Mouse (Mus musculus) lung, embryonic 15.5 days (tissue): ENCODE results near the gene Pik3r5. TPM values are rescaled to one million over a fixed set of nuclear protein-coding genes. Genes with fewer than 3 reads are reported as not detected.

Source experiments
- ATAC-seq: fragments of 200-750 bp; cut with Nextera tagmentation; 2 replicates; pipeline ENCODE4 v1.8.0; 2017; ENCODE audit warnings: moderate number of reproducible peaks, borderline replicate concordance; ENCODE audit not compliant: low FRiP score, low TSS enrichment; ENCODE audit errors: extremely low read depth
- H3K27ac ChIP-seq: fragments of 300-500 bp; sonication (generic); 2 replicates; pipeline ENCODE4 v1.5.1; 2015; ENCODE audit warnings: moderate library complexity, mild to moderate bottlenecking, inconsistent platforms
- H3K27me3 ChIP-seq: fragments of 300-500 bp; sonication (generic); 2 replicates; pipeline ENCODE4 v1.6.1; 2015; ENCODE audit warnings: inconsistent platforms
- H3K36me3 ChIP-seq: fragments of 300-500 bp; sonication (generic); 2 replicates; pipeline ENCODE4 v1.6.1; 2015; ENCODE audit warnings: inconsistent platforms
- H3K4me1 ChIP-seq: fragments of 300-500 bp; sonication (generic); 2 replicates; pipeline ENCODE4 v1.6.1; 2015; ENCODE audit warnings: inconsistent platforms
- H3K4me2 ChIP-seq: fragments of 300-500 bp; sonication (generic); 2 replicates; pipeline ENCODE4 v1.6.1; 2015; ENCODE audit warnings: inconsistent platforms, mild to moderate bottlenecking, moderate library complexity
- H3K4me3 ChIP-seq: fragments of 300-500 bp; sonication (generic); 2 replicates; pipeline ENCODE4 v1.5.1; 2015; ENCODE audit warnings: mild to moderate bottlenecking, inconsistent platforms
- H3K9ac ChIP-seq: fragments of 300-500 bp; sonication (generic); 2 replicates; pipeline ENCODE4 v1.6.1; 2015; ENCODE audit warnings: inconsistent platforms
- H3K9me3 ChIP-seq: fragments of 300-500 bp; sonication (generic); 2 replicates; pipeline ENCODE4 v1.6.1; 2016; ENCODE audit warnings: inconsistent platforms
- WGBS: fragments of 180-500 bp; shearing (Covaris S2); methylation state at CpG from one replicate; pipeline ENCODE4 v1.1.7; 2015; 5-methylcytosine and 5-hydroxymethylcytosine counted together
- polyA plus RNA-seq: library from polyadenylated mRNA; unstranded; fragments of >200 nt; fragmentation: Nextera tagmentation; extraction: Ambion mirVana; gene quantifications from 2 replicates; pipeline ENCODE4 v1.2.1, GENCODE M21; 2015

Pik3r5 gene
- polyA plus RNA-seq, 1 experiment from 2014 or later = 0.71 TPM

DNA sequence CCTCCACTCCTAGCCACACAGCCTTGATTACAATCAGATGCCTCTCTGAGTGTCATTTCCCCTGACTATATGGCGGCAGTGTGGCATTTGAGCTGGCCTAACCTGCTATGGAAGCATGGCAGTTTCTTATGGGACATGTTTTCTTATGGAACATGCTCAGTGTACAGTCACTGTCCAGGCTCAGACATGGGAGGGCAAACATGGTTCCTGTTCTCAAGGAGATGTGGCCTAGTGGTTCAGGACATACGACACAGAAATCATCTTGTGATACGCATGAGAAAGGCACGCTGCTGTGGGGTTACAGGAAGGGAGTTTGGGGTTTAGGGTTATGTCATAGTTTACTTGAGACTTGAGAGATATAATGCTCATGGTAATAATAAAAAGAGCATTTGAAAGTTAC, 3.7 kb downstream of the Pik3r5 start:
- WGBS = 92% methylated on average over 4 of the region's 4 CpGs
- H3K36me3 ChIP-seq = no peaks in the 10 kb centered on the region
- H3K9ac ChIP-seq = no peak overlapping the region
- no peak overlapping the region for H3K4me2 ChIP-seq
- peaks cover 20% of the 10 kb centered on the region for H3K27me3 ChIP-seq
- no peak for ATAC-seq
- H3K27ac ChIP-seq = no peak overlapping the region
- H3K9me3 ChIP-seq = no peaks in the 10 kb centered on the region
- no peak overlapping the region for H3K4me3 ChIP-seq
- H3K4me1 ChIP-seq = peaks cover 15% of the 10 kb centered on the region

- Histone ChIP-seq H3K9ac (no peak overlapping the region), H3K27ac (no peak overlapping the region), H3K9me3 (no peaks in the 10 kb centered on the region), H3K27me3 (peaks cover 14% of the 10 kb centered on the region), H3K4me2 (no peak overlapping the region), H3K4me3 (no peak overlapping the region), H3K36me3 (no peaks in the 10 kb centered on the region), H3K4me1 (peaks cover 12% of the 10 kb centered on the region)
- no peak for ATAC-seq
- 78% methylated on average over 5 of the region's 5 CpGs for WGBS
Observed at GRCm38 (mm10) chr11:68436376-68436775, 4.5 kb downstream of the Pik3r5 start.

- H3K27ac ChIP-seq = no peak overlapping the region
Observed at GRCm38 (mm10) chr11:68440100-68440499, 8.2 kb downstream of the Pik3r5 start.

GRCm38 (mm10) chr11:68440965-68441364, 9.0 kb downstream of the Pik3r5 start:
- Histone ChIP-seq H3K36me3 (no peaks in the 10 kb centered on the region), H3K4me1 (no peaks in the 10 kb centered on the region), H3K9ac (no peak overlapping the region), H3K9me3 (no peaks in the 10 kb centered on the region), H3K4me3 (no peak overlapping the region), H3K4me2 (no peak overlapping the region), H3K27ac (no peak overlapping the region), H3K27me3 (no peaks in the 10 kb centered on the region)
- ATAC-seq = no peak
- WGBS = 50% methylated on average over 5 of the region's 5 CpGs

More at GRCm38 (mm10) chr11:68440100-68440499, 8.2 kb downstream of the Pik3r5 start:
- H3K9ac ChIP-seq = no peak overlapping the region
- no peak overlapping the region for H3K4me2 ChIP-seq
- no peaks in the 10 kb centered on the region for H3K36me3 ChIP-seq
- H3K27me3 ChIP-seq = no peaks in the 10 kb centered on the region
- WGBS = 77% methylated on average over 9 of the region's 9 CpGs
- no peak for ATAC-seq
- no peaks in the 10 kb centered on the region for H3K4me1 ChIP-seq
- H3K9me3 ChIP-seq = no peaks in the 10 kb centered on the region
- no peak overlapping the region for H3K4me3 ChIP-seq

- no peaks in the 10 kb centered on the region for H3K27me3 ChIP-seq
- H3K27ac ChIP-seq = no peak overlapping the region
- H3K4me2 ChIP-seq = no peak overlapping the region
- H3K9me3 ChIP-seq = no peaks in the 10 kb centered on the region
- H3K9ac ChIP-seq = no peak overlapping the region
- 75% methylated on average over 8 of the region's 8 CpGs for WGBS
- no peak for ATAC-seq
- H3K4me1 ChIP-seq = no peaks in the 10 kb centered on the region
- H3K4me3 ChIP-seq = no peak overlapping the region
- no peaks in the 10 kb centered on the region for H3K36me3 ChIP-seq
Observed at GRCm38 (mm10) chr11:68442346-68442745, 10.4 kb downstream of the Pik3r5 start.

GRCm38 (mm10) chr11:68442983-68443638, 11.2 kb downstream of the Pik3r5 start:
- no peak overlapping the region for H3K4me2 ChIP-seq
- no peak overlapping the region for H3K9ac ChIP-seq
- no peak overlapping the region for H3K4me3 ChIP-seq
- ATAC-seq = no peak
- 67% methylated on average over 12 of the region's 12 CpGs for WGBS
- H3K36me3 ChIP-seq = no peaks in the 10 kb centered on the region
- H3K4me1 ChIP-seq = no peaks in the 10 kb centered on the region
- no peaks in the 10 kb centered on the region for H3K27me3 ChIP-seq
- no peaks in the 10 kb centered on the region for H3K9me3 ChIP-seq
- no peak overlapping the region for H3K27ac ChIP-seq

DNA sequence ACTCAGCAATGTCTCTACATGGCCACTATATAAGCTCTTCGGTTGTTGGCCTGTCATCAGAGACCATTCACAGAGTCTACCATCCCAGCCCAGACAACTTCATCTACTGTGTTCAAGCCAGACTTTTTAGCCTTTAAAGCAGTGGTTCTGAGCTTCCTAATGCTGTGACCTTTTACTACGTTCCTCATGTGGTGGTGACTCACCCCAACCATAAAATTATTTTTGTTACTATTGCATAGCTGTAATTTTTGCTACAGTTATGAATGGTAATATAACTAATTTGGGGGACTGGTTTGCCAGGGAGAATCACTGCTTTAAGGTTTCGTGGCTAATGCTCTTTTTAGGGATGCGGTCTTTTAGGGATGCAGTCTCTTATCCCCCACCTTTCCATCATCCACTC, 14.0 kb downstream of the Pik3r5 start:
- Histone ChIP-seq H3K4me1 (peaks cover 4% of the 10 kb centered on the region), H3K9ac (no peak overlapping the region), H3K36me3 (no peaks in the 10 kb centered on the region), H3K4me2 (no peak overlapping the region), H3K27ac (no peak overlapping the region), H3K4me3 (no peak overlapping the region), H3K9me3 (no peaks in the 10 kb centered on the region), H3K27me3 (no peaks in the 10 kb centered on the region)
- ATAC-seq = no peak
- 77% methylated on average over 4 of the region's 4 CpGs for WGBS

DNA sequence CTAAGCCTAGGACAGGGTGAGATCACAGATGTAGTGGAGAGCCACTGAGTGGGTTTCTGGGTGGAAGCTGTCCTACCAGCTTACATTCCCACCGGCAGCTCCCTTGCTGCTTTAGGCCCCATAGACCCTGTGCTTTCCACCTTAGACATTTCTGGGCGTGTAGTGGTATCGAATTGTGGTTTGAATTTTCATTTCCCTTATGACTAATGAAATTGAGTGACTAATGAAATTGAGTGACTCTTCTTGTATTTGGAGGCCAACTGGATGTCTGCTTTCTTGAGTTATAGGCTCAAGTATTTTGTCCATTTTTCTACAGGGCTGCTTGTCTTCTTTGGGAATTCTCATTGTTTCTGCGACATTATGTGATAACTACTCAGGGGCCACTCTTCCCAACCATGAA, 14.6 kb downstream of the Pik3r5 start:
- H3K4me1 ChIP-seq = peaks cover 8% of the 10 kb centered on the region
- H3K27me3 ChIP-seq = no peaks in the 10 kb centered on the region
- no peak overlapping the region for H3K27ac ChIP-seq
- no peaks in the 10 kb centered on the region for H3K36me3 ChIP-seq
- H3K9me3 ChIP-seq = no peaks in the 10 kb centered on the region
- H3K4me2 ChIP-seq = no peak overlapping the region
- 92% methylated on average over 4 of the region's 4 CpGs for WGBS
- ATAC-seq = no peak
- no peak overlapping the region for H3K9ac ChIP-seq
- no peak overlapping the region for H3K4me3 ChIP-seq

- 77% methylated on average over 2 of the region's 2 CpGs for WGBS
- H3K27ac ChIP-seq = no peak overlapping the region
- no peak for ATAC-seq
Observed at GRCm38 (mm10) chr11:68447242-68447641, 15.3 kb downstream of the Pik3r5 start.

GRCm38 (mm10) chr11:68448356-68448755, 16.4 kb downstream of the Pik3r5 start:
- WGBS = 78% methylated on average over 7 of the region's 7 CpGs

More at GRCm38 (mm10) chr11:68447242-68447641, 15.3 kb downstream of the Pik3r5 start:
- H3K36me3 ChIP-seq = no peaks in the 10 kb centered on the region
- no peaks in the 10 kb centered on the region for H3K27me3 ChIP-seq
- H3K4me3 ChIP-seq = no peak overlapping the region
- H3K4me2 ChIP-seq = no peak overlapping the region
- no peaks in the 10 kb centered on the region for H3K9me3 ChIP-seq
- peaks cover 8% of the 10 kb centered on the region for H3K4me1 ChIP-seq
- H3K9ac ChIP-seq = no peak overlapping the region

DNA sequence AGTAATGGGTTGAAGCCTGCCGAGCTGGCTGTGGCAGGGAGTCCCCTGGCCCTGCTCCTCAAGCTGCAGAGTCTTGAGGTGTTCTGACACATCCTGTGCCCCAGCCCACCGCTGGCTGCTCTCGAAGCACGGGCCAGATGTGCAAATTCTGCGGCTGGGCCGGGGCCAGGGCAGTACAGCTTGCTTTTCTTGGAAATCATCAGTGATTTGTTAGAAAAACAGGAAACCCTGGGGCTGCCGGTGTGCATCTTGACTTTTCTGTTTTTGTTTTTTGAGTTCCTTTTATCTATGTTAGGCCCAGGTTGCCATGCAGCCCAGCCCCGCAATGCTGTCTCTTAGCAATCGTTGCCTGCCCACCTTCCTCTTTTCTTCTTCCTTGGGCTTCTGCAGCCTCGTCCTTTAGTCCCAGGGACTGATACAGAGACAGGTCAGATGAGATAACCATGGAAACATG, 19.4 kb downstream of the Pik3r5 start:
- no peak for ATAC-seq
- Histone ChIP-seq H3K9me3 (no peaks in the 10 kb centered on the region), H3K4me3 (no peak overlapping the region), H3K9ac (no peak overlapping the region), H3K36me3 (no peaks in the 10 kb centered on the region), H3K4me2 (no peak overlapping the region), H3K27me3 (no peaks in the 10 kb centered on the region), H3K4me1 (peaks cover 8% of the 10 kb centered on the region), H3K27ac (no peak overlapping the region)
- WGBS = 27% methylated on average over 10 of the region's 10 CpGs

More at GRCm38 (mm10) chr11:68448356-68448755, 16.4 kb downstream of the Pik3r5 start:
- Histone ChIP-seq H3K4me2 (no peak overlapping the region), H3K27ac (no peak overlapping the region), H3K27me3 (no peaks in the 10 kb centered on the region), H3K4me3 (no peak overlapping the region), H3K9ac (no peak overlapping the region), H3K9me3 (no peaks in the 10 kb centered on the region), H3K4me1 (peaks cover 8% of the 10 kb centered on the region), H3K36me3 (no peaks in the 10 kb centered on the region)
- no peak for ATAC-seq

DNA sequence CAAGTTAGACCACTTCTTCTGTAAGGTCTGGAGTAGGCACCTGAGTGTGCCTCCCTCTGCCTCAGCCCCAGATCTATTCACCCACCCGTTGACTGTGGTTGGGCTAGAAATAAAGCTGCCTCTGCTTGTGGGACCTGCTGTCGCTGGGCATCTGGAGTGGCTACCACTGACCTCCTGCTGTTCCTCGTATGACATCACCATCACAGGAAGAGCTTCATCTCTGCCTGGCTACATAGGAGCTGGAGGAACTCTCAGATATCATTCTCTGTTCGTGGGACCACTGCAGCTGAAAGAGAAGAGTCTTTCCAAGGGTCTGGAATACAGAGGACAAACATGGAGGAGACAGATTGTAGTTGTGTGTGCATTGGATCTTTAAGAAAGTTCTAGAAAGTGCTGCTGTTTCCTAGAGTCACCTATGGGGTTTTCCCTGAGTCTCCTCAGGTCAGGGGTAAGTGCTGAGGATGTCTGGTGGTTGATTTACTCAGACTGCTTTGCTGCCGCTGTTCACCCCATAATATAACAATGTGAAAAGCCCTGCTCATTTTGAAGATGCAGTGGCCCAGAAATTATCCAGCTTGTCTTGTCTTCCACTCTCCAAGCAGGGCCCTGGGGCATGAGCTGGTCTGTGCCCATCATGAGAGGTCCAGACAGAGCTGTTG, 20.0 kb downstream of the Pik3r5 start:
- ATAC-seq = no peak
- Histone ChIP-seq H3K36me3 (no peaks in the 10 kb centered on the region), H3K27me3 (no peaks in the 10 kb centered on the region), H3K9me3 (no peaks in the 10 kb centered on the region), H3K4me3 (no peak overlapping the region), H3K9ac (no peak overlapping the region), H3K4me1 (peaks cover 8% of the 10 kb centered on the region), H3K4me2 (no peak overlapping the region), H3K27ac (no peak overlapping the region)
- 47% methylated on average over 5 of the region's 5 CpGs for WGBS
